30 mouse cellular contexts compared by ENCODE assay signal in the genomic region with DNA sequence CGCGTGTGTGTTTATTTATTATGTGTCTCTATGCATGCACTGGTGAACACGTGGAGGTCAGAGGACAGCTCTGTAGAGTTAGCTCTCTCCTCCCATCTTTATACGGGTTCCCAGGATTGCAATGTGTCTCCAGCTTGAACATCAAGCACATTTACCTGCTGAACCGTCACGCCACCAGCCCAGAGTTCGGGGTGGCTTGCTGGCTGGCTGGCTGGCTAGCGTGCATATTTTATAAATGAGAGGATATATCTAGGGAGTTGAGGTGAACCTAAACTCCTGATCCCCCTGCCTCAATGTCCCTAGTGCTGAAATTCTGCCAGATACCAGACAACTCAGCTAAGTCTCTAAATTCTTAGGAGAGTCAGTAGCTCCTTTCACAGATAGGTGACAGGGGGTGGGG.
"Had no signal": no experiment of that assay in that cellular context is flagged by ENCODE, and none has a peak within 500 bp of the region (broad histone marks: within the 10 kb centered on the region; RNA-seq: fewer than 3 reads in every experiment).

No protein-coding gene starts in this region.

- H3K4me2 ChIP-seq: limb, embryonic 12.5 days; limb, embryonic 13.5 days; limb, embryonic 15.5 days; liver, embryonic 11.5 days; liver, embryonic 12.5 days; liver, embryonic 13.5 days; liver, embryonic 15.5 days; lung, embryonic 14.5 days; lung, embryonic 15.5 days; midbrain, embryonic 12.5 days; midbrain, embryonic 15.5 days; neural tube, embryonic 12.5 days had no signal

- H3K4me1 ChIP-seq: limb, embryonic 15.5 days; liver, embryonic 12.5 days; liver, embryonic 13.5 days; liver, embryonic 15.5 days; megakaryocyte, embryonic 14.5 days had no signal

- DNase-seq: left cerebral cortex, postnatal 4 days; liver; liver, embryonic 13.5 days; liver, postnatal 0 days; lung, adult 18-20 months; lung, adult 2 months; lung, embryonic 14.5 days; lung, postnatal 10 days; lung, postnatal 14 days; lung, postnatal 36 days; lung, postnatal 4 days; midbrain, embryonic 14.5 days had no signal

- H3K9me3 ChIP-seq: limb, embryonic 10.5 days; limb, embryonic 12.5 days; limb, embryonic 13.5 days; limb, embryonic 15.5 days; liver, embryonic 12.5 days; liver, embryonic 13.5 days; liver, embryonic 15.5 days; lung, embryonic 15.5 days; megakaryocyte, embryonic 14.5 days; midbrain, embryonic 10.5 days; midbrain, embryonic 12.5 days; midbrain, embryonic 15.5 days; neural tube, embryonic 12.5 days had no signal

- H3K27me3 ChIP-seq: limb, embryonic 12.5 days; limb, embryonic 15.5 days; liver, embryonic 12.5 days; liver, embryonic 13.5 days; liver, embryonic 15.5 days; lung, embryonic 15.5 days; megakaryocyte, embryonic 14.5 days; midbrain, embryonic 15.5 days; neural tube, embryonic 12.5 days had no signal

- H3K36me3 ChIP-seq: limb, embryonic 10.5 days; liver, embryonic 12.5 days; liver, embryonic 13.5 days; liver, embryonic 15.5 days; lung, embryonic 15.5 days; midbrain, embryonic 10.5 days; midbrain, embryonic 12.5 days; midbrain, embryonic 15.5 days had no signal

- H3K9ac ChIP-seq: limb, embryonic 12.5 days; limb, embryonic 13.5 days; limb, embryonic 15.5 days; liver, embryonic 12.5 days; liver, embryonic 13.5 days; liver, embryonic 14.5 days; liver, embryonic 15.5 days; liver, postnatal 0 days; lung, embryonic 14.5 days; lung, embryonic 15.5 days; midbrain, embryonic 12.5 days; midbrain, embryonic 15.5 days; neural tube, embryonic 12.5 days had no signal

- H3K4me3 ChIP-seq: limb, embryonic 10.5 days; limb, embryonic 12.5 days; limb, embryonic 13.5 days; limb, embryonic 15.5 days; liver, embryonic 12.5 days; liver, embryonic 13.5 days; liver, embryonic 15.5 days; lung, embryonic 15.5 days; megakaryocyte, embryonic 14.5 days; midbrain, embryonic 10.5 days; midbrain, embryonic 12.5 days; midbrain, embryonic 15.5 days; myocyte; neural tube, embryonic 12.5 days had no signal

- ATAC-seq: liver, embryonic 12.5 days; liver, postnatal 0 days; lung, postnatal 0 days; midbrain, embryonic 15.5 days; midbrain, embryonic 16.5 days had no signal

- H3K27ac ChIP-seq: limb, embryonic 10.5 days; limb, embryonic 12.5 days; limb, embryonic 13.5 days; limb, embryonic 15.5 days; liver, embryonic 12.5 days; liver, embryonic 13.5 days; liver, embryonic 14.5 days; liver, embryonic 15.5 days; lung, embryonic 15.5 days; macrophage; midbrain, embryonic 10.5 days; midbrain, embryonic 12.5 days; midbrain, embryonic 15.5 days; neural tube, embryonic 12.5 days had no signal
